Comparison of ENCODE assay signal across 21 mouse cellular contexts in the genomic region with DNA sequence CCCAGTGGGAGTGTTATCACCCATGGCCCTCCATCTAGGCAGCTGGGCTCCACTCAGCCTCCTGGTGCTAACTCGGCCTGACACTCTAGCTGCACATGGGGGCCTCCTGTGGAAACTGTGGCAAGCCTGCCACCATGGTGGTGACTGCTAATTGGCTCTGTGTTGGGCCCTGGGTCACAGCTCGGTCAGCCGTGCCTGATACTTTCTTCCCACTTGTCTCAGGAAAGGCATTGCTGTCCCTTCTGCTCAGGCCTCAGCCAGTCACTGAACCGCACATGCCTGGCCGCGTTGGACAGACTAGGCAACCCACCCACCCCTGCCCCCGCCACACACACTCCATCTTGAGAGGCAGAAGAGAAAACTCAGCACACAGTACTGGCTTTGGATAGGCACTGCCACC. TPM values are rescaled to one million over a fixed set of nuclear protein-coding genes. Genes with fewer than 3 reads are reported as not detected.
A peak's percentile ranks its signal among the peaks of the same experiment; 100 is the strongest.
DNase-seq lines count a peak whose midpoint lies in the region; ATAC-seq and TF ChIP-seq lines count a peak whose summit lies in the region.
"Had no signal": no experiment of that assay in that cellular context is flagged by ENCODE, and none has a peak within 500 bp of the region (broad histone marks: within the 10 kb centered on the region; RNA-seq: fewer than 3 reads in every experiment).

No protein-coding gene starts in this region.

- ATAC-seq in kidney, embryonic 15.5 days (replicated peaks; ENCODE audit: low FRiP score): peak; percentile 81
- peak; percentile 71; the same call in 1 of the 2 replicates for ATAC-seq in neural tube, embryonic 12.5 days (ENCODE audit: low FRiP score, low read depth)
- ATAC-seq: forebrain, embryonic 14.5 days had no signal

- no peak for TF ChIP-seq POLR2A in cerebellum, adult 2 months (IDR thresholded peaks at IDR 0.05; ENCODE audit: borderline replicate concordance, insufficient read depth, low read length)

- WGBS in kidney, embryonic 15.5 days: 52% methylated on average over 7 of the region's 7 CpGs
- 68% methylated on average over 7 of the region's 7 CpGs for WGBS in embryonic facial prominence, embryonic 10.5 days
- 38% methylated on average over 7 of the region's 7 CpGs for WGBS in neural tube, embryonic 12.5 days
- WGBS in cerebellum, adult 2 months: 40% methylated on average over 7 of the region's 7 CpGs

- H3K9me3 ChIP-seq in kidney, embryonic 15.5 days (replicated peaks): no peaks in the 10 kb centered on the region
- no peaks in the 10 kb centered on the region for H3K9me3 ChIP-seq in embryonic facial prominence, embryonic 10.5 days
- H3K9me3 ChIP-seq in neural tube, embryonic 12.5 days: no peaks in the 10 kb centered on the region
- H3K9me3 ChIP-seq: embryonic facial prominence, embryonic 15.5 days; limb, embryonic 13.5 days; liver, embryonic 15.5 days had no signal

- TF ChIP-seq CTCF in cerebellum, adult 2 months (IDR thresholded peaks at IDR 0.05; ENCODE audit: borderline replicate concordance, insufficient read depth, low read depth, low read length): no peak

- H3K27me3 ChIP-seq in kidney, embryonic 15.5 days: no peaks in the 10 kb centered on the region
- peaks cover 7% of the 10 kb centered on the region; the same call in 1 of the 2 replicates for H3K27me3 ChIP-seq in embryonic facial prominence, embryonic 10.5 days (replicated peaks; ENCODE audit: low read depth, poor library complexity, severe bottlenecking)
- H3K27me3 ChIP-seq in neural tube, embryonic 12.5 days (replicated peaks): no peaks in the 10 kb centered on the region
- H3K27me3 ChIP-seq in cerebellum, adult 2 months (ENCODE audit: control insufficient read depth, insufficient read depth, low read length): no peaks in the 10 kb centered on the region
- H3K27me3 ChIP-seq: embryonic facial prominence, embryonic 15.5 days; limb, embryonic 13.5 days; liver, embryonic 15.5 days had no signal

- H3K4me3 ChIP-seq in kidney, embryonic 15.5 days (replicated peaks): no peak overlapping the region
- H3K4me3 ChIP-seq in embryonic facial prominence, embryonic 10.5 days: no peak overlapping the region
- no peak overlapping the region for H3K4me3 ChIP-seq in neural tube, embryonic 12.5 days
- no peak overlapping the region for H3K4me3 ChIP-seq in cerebellum, adult 2 months (replicated peaks; ENCODE audit: insufficient read depth, low read depth, low read length)
- H3K4me3 ChIP-seq: embryonic facial prominence, embryonic 15.5 days; limb, embryonic 13.5 days; liver, embryonic 15.5 days; megakaryocyte, embryonic 14.5 days; myocyte had no signal

- H3K27ac ChIP-seq in kidney, embryonic 15.5 days: peak overlapping the region; percentile 63
- H3K27ac ChIP-seq in embryonic facial prominence, embryonic 10.5 days (replicated peaks): no peak overlapping the region; the same call in 1 of the 2 replicates
- no peak overlapping the region for H3K27ac ChIP-seq in neural tube, embryonic 12.5 days
- no peak overlapping the region for H3K27ac ChIP-seq in cerebellum, adult 2 months (ENCODE audit: insufficient read depth, low read length)
- H3K27ac ChIP-seq: embryonic facial prominence, embryonic 15.5 days; limb, embryonic 13.5 days; liver, embryonic 15.5 days; stomach, postnatal 0 days had no signal

- DNase-seq in kidney, adult 8-10 months: no peak
- DNase-seq in embryo, embryonic 10.5 days (ENCODE audit: low spot score): peak; percentile 40
- peak; percentile 38 for DNase-seq in embryonic facial prominence, embryonic 10.5 days (ENCODE audit: low spot score)
- DNase-seq in cerebellum, adult 2 months: no peak
- no peak for DNase-seq in spleen, postnatal 14 days (ENCODE audit: low spot score in 2 of 2)
- DNase-seq: cerebellum, adult 9-11 months; kidney, postnatal 25 days; lung, postnatal 14 days; thymus, postnatal 25 days had no signal

- H3K4me1 ChIP-seq in kidney, embryonic 15.5 days: peaks cover 15% of the 10 kb centered on the region
- H3K4me1 ChIP-seq in embryonic facial prominence, embryonic 10.5 days: peaks cover 5% of the 10 kb centered on the region
- peaks cover 12% of the 10 kb centered on the region for H3K4me1 ChIP-seq in neural tube, embryonic 12.5 days
- no peaks in the 10 kb centered on the region; the same call in 1 of the 2 replicates for H3K4me1 ChIP-seq in cerebellum, adult 2 months (ENCODE audit: control insufficient read depth, insufficient read depth, low read length)
- H3K4me1 ChIP-seq: embryonic facial prominence, embryonic 15.5 days; limb, embryonic 13.5 days had no signal

- H3K36me3 ChIP-seq in kidney, embryonic 15.5 days: no peaks in the 10 kb centered on the region
- no peaks in the 10 kb centered on the region for H3K36me3 ChIP-seq in embryonic facial prominence, embryonic 10.5 days (replicated peaks)
- H3K36me3 ChIP-seq in neural tube, embryonic 12.5 days: no peaks in the 10 kb centered on the region
- H3K36me3 ChIP-seq: embryonic facial prominence, embryonic 15.5 days; limb, embryonic 13.5 days; liver, embryonic 15.5 days had no signal

- H3K4me2 ChIP-seq in kidney, embryonic 15.5 days: no peak overlapping the region
- H3K4me2 ChIP-seq in neural tube, embryonic 12.5 days (replicated peaks): no peak overlapping the region
- H3K4me2 ChIP-seq: embryonic facial prominence, embryonic 15.5 days; heart, embryonic 11.5 days; limb, embryonic 13.5 days; liver, embryonic 15.5 days had no signal

- H3K9ac ChIP-seq in kidney, embryonic 15.5 days: no peak overlapping the region
- no peak overlapping the region for H3K9ac ChIP-seq in neural tube, embryonic 12.5 days
- H3K9ac ChIP-seq: embryonic facial prominence, embryonic 15.5 days; limb, embryonic 13.5 days; liver, embryonic 15.5 days had no signal

RNA-seq across cellular contexts. Expression of a gene that starts 6.2 kb away (rescaled TPM):
- 49.8 and 54.1 TPM in 2 replicates for polyA plus RNA-seq in kidney, embryonic 15.5 days (2015; fragmentation: Nextera tagmentation; extraction: Ambion mirVana)
- polyA plus RNA-seq in embryonic facial prominence, embryonic 10.5 days (2016; fragmentation: Nextera tagmentation; extraction: Ambion mirVana): 22.1 and 26.8 TPM in 2 replicates
- polyA plus RNA-seq in neural tube, embryonic 12.5 days (2016; fragmentation: Nextera tagmentation; extraction: Ambion mirVana): 59.1 and 62.6 TPM in 2 replicates
- 22.2 and 23.6 TPM in 2 replicates for polyA plus RNA-seq in cerebellum, adult 2 months (2012; rRNA removed)

RNA-seq across cellular contexts. Expression of a gene that starts 12.9 kb away (rescaled TPM):
- 79.7 and 86.7 TPM in 2 replicates for polyA plus RNA-seq in kidney, embryonic 15.5 days (2015; fragmentation: Nextera tagmentation; extraction: Ambion mirVana)
- 76.0 and 79.7 TPM in 2 replicates for polyA plus RNA-seq in embryonic facial prominence, embryonic 10.5 days (2016; fragmentation: Nextera tagmentation; extraction: Ambion mirVana)
- 71.6 and 72.6 TPM in 2 replicates for polyA plus RNA-seq in neural tube, embryonic 12.5 days (2016; fragmentation: Nextera tagmentation; extraction: Ambion mirVana)
- polyA plus RNA-seq in cerebellum, adult 2 months (2012; rRNA removed): 73.1 and 80.1 TPM in 2 replicates

RNA-seq across cellular contexts. Expression of a gene that starts 26.1 kb away (rescaled TPM):
- polyA plus RNA-seq in kidney, embryonic 15.5 days (2015; fragmentation: Nextera tagmentation; extraction: Ambion mirVana): not detected in 2 replicates
- polyA plus RNA-seq in embryonic facial prominence, embryonic 10.5 days (2016; fragmentation: Nextera tagmentation; extraction: Ambion mirVana): 0.11 and 0.15 TPM in 2 replicates
- polyA plus RNA-seq in neural tube, embryonic 12.5 days (2016; fragmentation: Nextera tagmentation; extraction: Ambion mirVana): 0.15 and 0.22 TPM in 2 replicates
- polyA plus RNA-seq in cerebellum, adult 2 months (2012; rRNA removed): not detected in 2 replicates
- polyA plus RNA-seq: embryonic facial prominence, embryonic 15.5 days; forebrain, embryonic 14.5 days; heart, embryonic 11.5 days; intestine, embryonic 14.5 days; liver, embryonic 15.5 days; spleen, adult 2 months; stomach, postnatal 0 days had no signal

RNA-seq across cellular contexts. Expression of a gene that starts 43.0 kb away (rescaled TPM):
- 16.8 and 25.7 TPM in 2 replicates for polyA plus RNA-seq in kidney, embryonic 15.5 days (2015; fragmentation: Nextera tagmentation; extraction: Ambion mirVana)
- polyA plus RNA-seq in embryonic facial prominence, embryonic 10.5 days (2016; fragmentation: Nextera tagmentation; extraction: Ambion mirVana): 19.3 and 19.4 TPM in 2 replicates
- 19.1 and 22.4 TPM in 2 replicates for polyA plus RNA-seq in neural tube, embryonic 12.5 days (2016; fragmentation: Nextera tagmentation; extraction: Ambion mirVana)
- 53.5 and 55.7 TPM in 2 replicates for polyA plus RNA-seq in cerebellum, adult 2 months (2012; rRNA removed)

RNA-seq across cellular contexts. Expression of a gene that starts 45.8 kb away (rescaled TPM):
- polyA plus RNA-seq in kidney, embryonic 15.5 days (2015; fragmentation: Nextera tagmentation; extraction: Ambion mirVana): 7.0 and 8.1 TPM in 2 replicates
- polyA plus RNA-seq in embryonic facial prominence, embryonic 10.5 days (2016; fragmentation: Nextera tagmentation; extraction: Ambion mirVana): not detected in 2 replicates
- polyA plus RNA-seq in neural tube, embryonic 12.5 days (2016; fragmentation: Nextera tagmentation; extraction: Ambion mirVana): not detected in 2 replicates
- polyA plus RNA-seq in cerebellum, adult 2 months (2012; rRNA removed): 0.05 TPM in 1 of 2 replicates, not detected in the other
- polyA plus RNA-seq: forebrain, embryonic 14.5 days; heart, embryonic 11.5 days; intestine, embryonic 14.5 days; limb, embryonic 13.5 days; liver, embryonic 15.5 days; myocyte had no signal

Comparison
In these comparisons a context has a peak if more than half of its experiments do, and no peak if none do; other contexts are left out.
1. DNase-seq: peak in embryo, embryonic 10.5 days (single experiment) and embryonic facial prominence, embryonic 10.5 days (single experiment); none in kidney, adult 8-10 months (0 of 2), cerebellum, adult 2 months (0 of 2) and spleen, postnatal 14 days (0 of 2).